Mouse (Mus musculus): ENCODE measurements around the gene Ntm. TPM values are rescaled to one million over a fixed set of nuclear protein-coding genes. Genes with fewer than 3 reads are reported as not detected.

Gene Ntm
- polyA plus RNA-seq, 1 experiment = 95.1 TPM

DNA sequence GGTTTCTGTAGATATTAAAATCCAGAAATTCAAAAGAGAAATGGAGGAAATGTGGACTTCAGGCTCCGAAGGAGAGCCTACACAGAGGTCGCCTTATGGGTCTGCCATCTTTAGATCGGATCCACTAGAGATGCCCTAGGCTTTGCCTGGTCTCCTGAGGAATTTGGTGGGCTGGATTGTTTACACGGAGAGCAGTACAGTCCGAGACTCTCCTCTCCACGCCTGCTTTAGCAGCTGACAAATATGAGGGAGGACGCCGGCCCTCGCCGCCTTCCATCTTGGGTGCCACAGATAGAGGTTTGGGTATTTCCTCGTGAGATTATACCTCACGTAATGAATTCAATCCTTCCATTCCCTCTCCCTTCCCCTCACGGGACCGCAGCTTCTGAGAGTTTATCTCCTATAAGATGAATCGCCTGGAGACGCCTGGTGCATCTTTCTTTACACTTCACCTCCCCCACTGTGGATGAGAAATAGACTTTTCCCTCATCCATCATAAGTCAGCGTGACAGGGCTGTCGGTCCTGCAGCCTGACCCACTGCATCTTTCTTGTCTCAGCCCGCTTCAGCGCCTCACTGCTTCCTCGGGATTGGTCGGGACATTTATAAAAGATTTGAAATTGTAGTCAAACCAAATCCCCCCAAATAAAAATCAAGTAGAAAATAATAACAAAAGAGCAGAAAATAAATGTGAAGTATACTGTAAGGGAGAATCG lies 191.7 kb downstream of the Ntm start:
- TF ChIP-seq POLR2A (IDR thresholded peaks at IDR 0.05; ENCODE audit: borderline replicate concordance, extremely low read depth, insufficient read depth, insufficient read length, poor library complexity, severe bottlenecking) (no peak), CTCF (IDR thresholded peaks at IDR 0.05; ENCODE audit: borderline replicate concordance, extremely low read depth, insufficient read depth, insufficient read length) (no peak)
- no peak for DNase-seq (ENCODE audit: low read depth)

DNA sequence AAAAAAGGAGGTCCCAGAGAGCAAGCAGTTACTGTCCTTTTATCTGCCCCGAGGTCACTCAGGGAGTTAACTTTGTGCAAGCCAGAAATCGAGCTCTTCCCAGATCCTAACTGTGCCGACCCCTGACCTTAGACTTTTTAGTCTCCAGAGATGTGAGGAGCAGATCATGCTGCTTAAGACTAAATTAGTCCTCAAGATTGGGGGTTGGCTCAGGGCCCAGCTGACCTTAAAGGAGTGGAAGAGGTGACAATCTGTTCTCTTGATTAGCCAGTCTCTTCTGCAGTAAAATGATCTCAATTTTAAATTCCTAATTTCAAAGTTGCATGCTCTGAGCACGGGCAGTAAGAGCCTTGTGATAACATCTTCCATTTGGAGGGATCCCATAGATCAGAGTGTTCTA lies 193.6 kb downstream of the Ntm start:
- TF ChIP-seq POLR2A (IDR thresholded peaks at IDR 0.05; ENCODE audit: borderline replicate concordance, extremely low read depth, insufficient read depth, insufficient read length, poor library complexity, severe bottlenecking) = no peak
- TF ChIP-seq CTCF (IDR thresholded peaks at IDR 0.05; ENCODE audit: borderline replicate concordance, extremely low read depth, insufficient read depth, insufficient read length) = no peak
- no peak for DNase-seq (ENCODE audit: low read depth)

DNA sequence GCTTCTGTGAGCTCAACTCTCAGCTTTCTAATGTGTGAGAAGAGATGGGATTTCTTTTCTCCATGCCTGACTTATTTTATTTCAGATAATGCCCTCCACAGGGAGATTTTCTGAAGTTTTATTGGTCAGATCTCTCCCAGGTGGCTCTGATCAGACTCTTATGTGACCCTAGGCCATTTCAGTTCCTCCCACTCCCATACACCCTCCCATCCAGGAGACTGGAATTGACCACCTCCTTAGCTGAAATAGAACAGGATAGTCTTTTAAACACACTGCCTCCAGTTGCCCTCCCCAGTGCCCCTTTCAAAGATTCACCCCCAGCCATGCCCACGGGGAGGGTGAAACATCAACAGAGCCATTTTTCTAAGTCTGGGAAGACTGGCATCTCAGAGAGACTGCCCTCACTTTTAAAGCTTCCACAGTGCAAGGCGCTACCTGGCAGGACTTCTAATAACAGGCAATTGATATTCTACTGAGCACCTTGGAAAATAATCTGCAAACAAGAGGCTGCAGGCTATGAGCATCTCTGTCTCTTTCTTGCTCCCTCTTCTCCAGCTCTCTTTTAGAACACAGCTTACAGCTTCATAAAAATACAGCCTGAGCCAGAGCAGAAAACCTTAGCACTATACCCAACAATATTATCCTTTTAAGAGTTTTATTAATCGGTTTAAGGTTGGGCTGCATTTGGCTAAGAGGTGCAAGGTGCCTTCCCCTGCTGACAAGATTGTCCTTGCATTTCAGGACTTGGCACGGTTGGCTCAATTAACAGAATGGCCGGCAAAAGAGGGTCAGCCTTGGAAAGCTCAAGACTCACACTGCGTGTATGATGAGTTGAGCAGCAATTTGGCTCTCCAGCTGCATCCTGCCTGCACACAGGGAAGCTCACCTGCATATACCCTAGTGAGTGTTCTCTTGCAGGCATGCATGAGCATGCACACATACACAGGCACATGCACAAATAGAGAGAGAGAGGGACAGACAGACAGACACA lies 196.7 kb downstream of the Ntm start:
- TF ChIP-seq POLR2A (IDR thresholded peaks at IDR 0.05; ENCODE audit: borderline replicate concordance, extremely low read depth, insufficient read depth, insufficient read length, poor library complexity, severe bottlenecking) (no peak), CTCF (IDR thresholded peaks at IDR 0.05; ENCODE audit: borderline replicate concordance, extremely low read depth, insufficient read depth, insufficient read length) (no peak)
- DNase-seq (ENCODE audit: low read depth) = peak; percentile 54

DNA sequence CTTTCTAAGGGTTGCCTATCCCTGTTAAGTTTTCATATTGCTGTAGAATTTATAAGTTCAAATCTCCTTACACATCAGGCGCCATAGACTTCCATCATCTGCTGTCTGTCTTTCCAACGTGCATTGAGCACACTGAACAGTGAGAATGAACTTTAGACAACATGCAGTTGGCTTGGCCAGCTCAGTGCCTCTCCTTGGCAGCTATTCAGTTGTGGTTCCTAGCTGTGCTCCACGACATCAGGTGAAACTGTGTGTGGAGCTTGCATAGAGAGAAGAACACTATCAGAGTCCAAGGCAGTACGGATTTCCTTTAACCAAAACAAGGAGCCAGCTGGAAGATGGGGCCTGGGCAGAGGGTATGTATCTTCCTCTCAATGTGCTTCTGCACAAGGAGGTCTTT lies 199.6 kb downstream of the Ntm start:
- no peak for TF ChIP-seq CTCF (IDR thresholded peaks at IDR 0.05; ENCODE audit: borderline replicate concordance, extremely low read depth, insufficient read depth, insufficient read length)
- no peak for TF ChIP-seq POLR2A (IDR thresholded peaks at IDR 0.05; ENCODE audit: borderline replicate concordance, extremely low read depth, insufficient read depth, insufficient read length, poor library complexity, severe bottlenecking)
- DNase-seq (ENCODE audit: low read depth) = no peak

DNA sequence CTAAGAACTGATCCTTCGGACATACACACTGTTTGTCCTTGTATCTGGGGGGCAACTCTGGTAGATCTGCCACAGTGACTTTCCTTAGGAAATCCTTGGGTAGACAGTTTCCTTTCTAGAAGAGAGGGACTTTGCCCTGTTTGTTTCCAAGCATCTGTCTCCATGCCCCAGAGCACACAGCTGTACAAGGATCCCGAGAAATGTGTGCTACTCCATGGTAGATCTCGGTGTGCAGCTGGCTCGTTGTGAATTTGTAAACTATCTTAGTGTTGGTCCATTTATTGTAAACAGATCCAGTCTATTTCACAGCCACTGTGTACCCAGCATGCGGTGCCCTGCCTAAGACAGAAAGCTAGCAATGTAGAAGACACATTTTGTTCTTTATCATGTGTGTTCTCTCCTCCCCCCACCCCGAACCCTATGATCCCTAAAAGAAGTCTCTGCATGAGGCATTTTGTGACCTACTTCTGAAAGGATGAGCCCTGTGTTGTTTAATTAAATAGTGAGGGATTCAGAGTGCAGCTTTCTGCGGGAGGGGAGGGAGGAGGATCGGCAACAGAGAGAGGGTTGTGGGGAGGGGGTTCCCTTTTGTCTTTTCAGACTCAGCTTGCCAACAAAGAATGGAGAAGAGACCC lies 200.9 kb downstream of the Ntm start:
- DNase-seq (ENCODE audit: low read depth) = no peak
- TF ChIP-seq CTCF (IDR thresholded peaks at IDR 0.05; ENCODE audit: borderline replicate concordance, extremely low read depth, insufficient read depth, insufficient read length) (no peak), POLR2A (IDR thresholded peaks at IDR 0.05; ENCODE audit: borderline replicate concordance, extremely low read depth, insufficient read depth, insufficient read length, poor library complexity, severe bottlenecking) (no peak)

DNA sequence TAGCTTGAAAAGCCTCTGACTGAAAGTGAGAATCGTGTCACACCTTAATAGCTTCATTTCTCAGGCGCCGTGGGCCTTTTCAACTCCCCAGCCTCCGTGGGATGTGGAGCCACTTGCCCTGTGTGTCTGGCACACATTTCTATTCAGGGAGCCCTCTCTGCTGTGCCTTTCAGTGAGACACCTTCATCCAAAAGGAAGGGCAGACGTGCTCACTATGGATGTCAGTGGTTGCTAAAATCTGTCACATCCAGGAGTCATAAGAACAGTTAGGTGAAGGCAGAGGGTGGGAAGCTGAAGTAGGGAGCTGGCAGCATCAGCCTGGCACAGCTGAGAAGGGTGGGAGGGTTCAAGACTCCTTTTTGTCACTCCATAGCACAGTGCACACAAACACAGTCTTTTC lies 201.4 kb downstream of the Ntm start:
- DNase-seq (ENCODE audit: low read depth) = no peak
- no peak for TF ChIP-seq POLR2A (IDR thresholded peaks at IDR 0.05; ENCODE audit: borderline replicate concordance, extremely low read depth, insufficient read depth, insufficient read length, poor library complexity, severe bottlenecking)
- no peak for TF ChIP-seq CTCF (IDR thresholded peaks at IDR 0.05; ENCODE audit: borderline replicate concordance, extremely low read depth, insufficient read depth, insufficient read length)

DNA sequence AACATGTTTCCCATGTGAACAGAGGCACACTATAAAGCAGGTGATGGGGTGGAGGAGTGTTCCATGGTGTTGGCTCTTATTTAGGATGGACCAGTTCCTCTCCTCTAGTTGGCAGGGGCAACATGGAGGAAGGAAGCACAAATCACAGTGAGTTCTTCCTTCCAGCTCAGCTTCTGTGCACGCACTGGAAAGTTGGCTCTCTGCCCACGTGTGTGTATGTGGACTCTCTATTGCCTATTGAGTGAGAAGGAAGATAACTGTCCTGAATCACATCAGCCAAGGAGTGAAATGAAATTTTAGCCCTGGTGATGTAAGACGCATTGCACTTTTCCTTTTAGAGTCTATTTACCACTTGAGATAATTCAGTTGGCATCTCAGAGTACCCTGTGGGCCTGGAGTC lies 203.0 kb downstream of the Ntm start:
- DNase-seq (ENCODE audit: low read depth) = no peak
- TF ChIP-seq POLR2A (IDR thresholded peaks at IDR 0.05; ENCODE audit: borderline replicate concordance, extremely low read depth, insufficient read depth, insufficient read length, poor library complexity, severe bottlenecking) = no peak
- TF ChIP-seq CTCF (IDR thresholded peaks at IDR 0.05; ENCODE audit: borderline replicate concordance, extremely low read depth, insufficient read depth, insufficient read length) = no peak

DNA sequence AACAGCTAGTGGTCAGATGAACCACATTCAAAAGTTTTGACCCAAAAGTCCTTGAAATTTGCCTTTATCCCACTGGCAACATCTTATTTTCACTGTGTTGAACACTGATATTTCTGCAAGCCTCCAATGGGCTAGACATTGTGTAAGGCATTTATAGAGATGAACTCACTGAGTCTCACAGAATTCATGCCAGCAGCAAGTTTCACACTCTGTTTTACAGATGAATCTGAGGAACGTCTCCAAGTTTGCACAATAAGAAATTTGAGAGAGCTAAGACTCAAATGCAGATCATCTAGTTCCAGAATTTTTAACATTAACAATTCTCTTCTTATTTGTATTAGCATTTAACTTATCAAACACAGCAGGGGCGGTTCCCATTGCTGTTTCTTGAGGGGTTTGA lies 203.9 kb downstream of the Ntm start:
- no peak for TF ChIP-seq POLR2A (IDR thresholded peaks at IDR 0.05; ENCODE audit: borderline replicate concordance, extremely low read depth, insufficient read depth, insufficient read length, poor library complexity, severe bottlenecking)
- no peak for TF ChIP-seq CTCF (IDR thresholded peaks at IDR 0.05; ENCODE audit: borderline replicate concordance, extremely low read depth, insufficient read depth, insufficient read length)
- no peak for DNase-seq (ENCODE audit: low read depth)

DNA sequence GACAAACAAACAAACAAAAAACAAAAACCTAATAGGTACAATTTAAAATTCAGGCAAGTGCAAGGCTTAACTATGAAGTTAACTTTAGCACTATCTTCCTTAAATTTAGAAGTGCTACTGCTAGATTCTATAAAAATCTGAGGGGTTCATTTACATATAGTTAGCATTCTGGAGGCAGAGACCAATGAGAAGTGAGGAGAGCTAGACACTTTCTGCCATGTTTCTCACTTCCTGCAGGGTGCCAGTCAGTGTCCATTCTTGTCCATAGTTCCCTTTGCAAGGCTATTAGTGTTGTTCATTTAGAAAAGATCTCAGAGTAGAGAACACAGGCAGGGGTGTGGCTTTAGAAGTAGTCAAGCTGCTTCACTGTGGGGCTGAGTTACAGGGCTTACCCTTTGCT lies 208.6 kb downstream of the Ntm start:
- DNase-seq (ENCODE audit: low read depth) = no peak
- TF ChIP-seq CTCF (IDR thresholded peaks at IDR 0.05; ENCODE audit: borderline replicate concordance, extremely low read depth, insufficient read depth, insufficient read length) (no peak), POLR2A (IDR thresholded peaks at IDR 0.05; ENCODE audit: borderline replicate concordance, extremely low read depth, insufficient read depth, insufficient read length, poor library complexity, severe bottlenecking) (no peak)

DNA sequence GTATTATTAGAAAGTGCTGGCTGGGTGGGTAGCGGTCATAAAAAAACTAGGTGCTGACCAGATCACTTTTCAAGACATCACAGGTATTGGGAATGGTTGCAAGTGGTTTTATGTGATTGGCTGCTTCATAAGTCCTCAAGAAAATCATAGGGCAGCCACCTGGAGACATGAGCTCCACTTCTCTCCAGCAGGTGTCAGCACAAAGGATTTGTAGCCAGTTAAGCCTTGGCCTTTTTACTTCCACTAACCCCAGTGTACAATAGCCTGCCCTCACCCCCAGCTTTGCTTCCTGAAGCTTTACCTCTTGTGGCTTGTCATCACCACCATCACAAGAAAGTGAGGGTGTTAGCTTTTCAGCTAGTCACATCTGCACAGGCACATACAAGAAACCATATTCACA lies 211.5 kb downstream of the Ntm start:
- TF ChIP-seq POLR2A (IDR thresholded peaks at IDR 0.05; ENCODE audit: borderline replicate concordance, extremely low read depth, insufficient read depth, insufficient read length, poor library complexity, severe bottlenecking) (no peak), CTCF (IDR thresholded peaks at IDR 0.05; ENCODE audit: borderline replicate concordance, extremely low read depth, insufficient read depth, insufficient read length) (peak; percentile 52; the same call in 1 of the 2 replicates)
- peak; percentile 72 for DNase-seq (ENCODE audit: low read depth)

DNA sequence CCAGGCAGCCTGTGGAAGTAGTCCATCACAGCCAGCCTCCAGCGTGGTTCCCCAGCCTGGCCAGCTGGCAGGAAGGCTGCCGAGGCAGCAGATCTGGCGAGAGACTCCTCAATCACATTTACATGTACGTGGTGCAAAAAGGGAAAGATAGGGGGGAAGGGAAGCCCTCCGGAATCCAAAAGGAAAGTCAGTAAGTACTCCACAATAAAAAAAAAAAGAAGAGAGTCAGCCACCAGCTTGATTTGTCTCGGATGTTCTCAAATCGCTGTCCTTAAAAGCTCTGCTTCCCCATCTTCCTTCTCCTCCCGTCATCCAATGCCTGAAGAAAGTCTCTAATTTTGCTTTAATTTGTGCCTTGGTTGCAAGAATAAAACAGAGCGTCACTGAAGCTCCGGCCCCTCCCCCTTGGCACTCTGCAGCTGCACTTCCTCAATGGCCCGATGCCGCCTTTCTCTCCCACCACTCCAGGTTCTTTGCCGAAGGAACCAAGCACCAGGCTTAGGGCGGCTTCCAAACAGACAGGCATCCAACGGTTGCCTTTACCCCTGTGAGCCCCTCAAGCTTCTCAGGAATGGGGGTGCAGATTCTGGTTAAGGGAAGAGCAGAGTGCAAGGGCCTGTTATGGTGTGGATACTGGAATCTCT lies 212.4 kb downstream of the Ntm start:
- DNase-seq (ENCODE audit: low read depth) = peak; percentile 91
- TF ChIP-seq CTCF (IDR thresholded peaks at IDR 0.05; ENCODE audit: borderline replicate concordance, extremely low read depth, insufficient read depth, insufficient read length) (no peak), POLR2A (IDR thresholded peaks at IDR 0.05; ENCODE audit: borderline replicate concordance, extremely low read depth, insufficient read depth, insufficient read length, poor library complexity, severe bottlenecking) (no peak)
